Mouse (Mus musculus) layer of hippocampus, adult 18-20 months (tissue): Measurements from ENCODE around the gene Eef1g. TPM values are rescaled to one million over a fixed set of nuclear protein-coding genes. Genes with fewer than 3 reads are reported as not detected.
A peak's percentile ranks its signal among the peaks of the same experiment; 100 is the strongest.

Source experiments
- DNase-seq, 2 experiments: peaks; one replicate each; pipeline ENCODE4 v3.0.0; 2022; ENCODE audit warnings: low spot score in 2 of 2
- total RNA-seq, 2 experiments: library from RNA; stranded (reverse); gene quantifications; 2 replicates each; pipeline ENCODE4 v1.2.3; 2021

Gene Eef1g
- total RNA-seq, 2 experiments from 2014 or later, result 257 to 269 TPM

DNA sequence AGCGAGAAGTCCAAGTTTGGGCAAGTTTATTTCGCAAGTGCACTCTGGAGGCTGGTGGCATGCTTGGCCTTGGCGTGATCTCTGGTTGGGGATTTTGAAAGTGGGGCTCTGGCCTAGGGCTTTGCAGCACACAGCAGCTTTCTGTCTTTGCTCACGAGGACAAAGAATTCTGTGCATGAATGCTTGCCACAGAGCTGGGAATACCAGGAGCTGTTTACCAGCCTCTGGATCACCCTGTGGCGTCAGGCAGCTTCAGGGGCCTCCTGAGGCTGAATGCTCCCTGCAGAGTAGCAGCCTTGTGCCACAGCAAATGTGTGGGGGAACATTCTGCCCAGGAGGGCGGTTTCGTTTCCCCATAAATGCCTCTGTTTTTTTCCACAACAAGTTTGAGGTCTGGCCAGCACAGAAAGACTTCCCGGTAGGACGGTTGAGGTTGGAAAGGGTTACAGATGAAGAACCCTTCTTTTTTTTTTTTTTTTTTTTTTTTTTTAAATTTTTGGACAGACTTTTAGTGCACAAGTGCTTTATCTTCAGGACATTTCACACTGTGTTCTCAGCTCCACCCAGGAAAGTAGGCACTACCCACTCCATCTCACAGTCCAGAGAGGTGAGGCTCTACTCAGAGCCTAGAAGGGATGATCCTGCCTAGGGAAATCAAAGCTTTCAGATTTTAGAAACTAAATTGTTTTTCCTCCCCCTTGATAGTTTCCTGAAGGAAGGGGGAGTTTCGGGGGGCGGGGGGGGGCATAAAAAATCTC lies 56.4 kb downstream of the Eef1g start:
- DNase-seq, result peak; percentile 8 to 38

- DNase-seq, result no peak
Measured at GRCm38 (mm10) chr19:9025562-9026257, 58.9 kb downstream of the Eef1g start.

- DNase-seq, result peak in 1 of 2 experiments; percentile 20
Measured at GRCm38 (mm10) chr19:9026634-9027033, 59.8 kb downstream of the Eef1g start.

GRCm38 (mm10) chr19:9027795-9028194 lies 61.0 kb downstream of the Eef1g start:
- no peak for DNase-seq

Other genes starting within 250 kb of the Eef1g start
- 100 to 1,000 TPM; 145 to 153 TPM for gene Slc3a2, start 243.7 kb upstream of the Eef1g start, total RNA-seq
- 10 to 100 TPM; 53.0 to 55.2 TPM for gene Wdr74, start 231.2 kb upstream of the Eef1g start, total RNA-seq
- 1 to 10 TPM; 1.9 to 2.1 TPM for gene 1700092M07Rik, start 226.3 kb upstream of the Eef1g start, total RNA-seq
- 10 to 100 TPM; 59.5 to 63.6 TPM for gene Stx5a, start 225.6 kb upstream of the Eef1g start, total RNA-seq
- gene Nxf1, start 210.0 kb upstream of the Eef1g start, total RNA-seq, result 10 to 100 TPM; 94.5 to 95.3 TPM
- 10 to 100 TPM; 69.1 to 74.4 TPM for gene Tmem223, start 196.0 kb upstream of the Eef1g start, total RNA-seq
- gene Tmem179b, start 192.6 kb upstream of the Eef1g start, total RNA-seq, result 1 to 10 TPM; 8.6 to 9.6 TPM
- 10 to 100 TPM; 12.8 to 13.8 TPM for gene Taf6l, start 180.6 kb upstream of the Eef1g start, total RNA-seq
- 100 to 1,000 TPM; 106 to 111 TPM for gene Polr2g, start 168.5 kb upstream of the Eef1g start, total RNA-seq
- 1 to 10 TPM; 6.7 to 7.0 TPM for gene Zbtb3, start 164.5 kb upstream of the Eef1g start, total RNA-seq
- gene Ttc9c, start 147.7 kb upstream of the Eef1g start, total RNA-seq, result 10 to 100 TPM; 39.9 to 41.1 TPM
- 100 to 1,000 TPM; 120 to 125 TPM for gene Hnrnpul2, start 147.0 kb upstream of the Eef1g start, total RNA-seq
- gene AC129217.1, start 137.3 kb upstream of the Eef1g start, total RNA-seq, result not detected
- 10 to 100 TPM; 94.8 to 97.6 TPM for gene Bscl2, start 129.6 kb upstream of the Eef1g start, total RNA-seq
- 100 to 1,000 TPM; 153 TPM for gene Gng3, start 127.8 kb upstream of the Eef1g start, total RNA-seq
- gene Lrrn4cl, start 116.3 kb upstream of the Eef1g start, total RNA-seq, result under 1 TPM; 0.42 to 0.68 TPM
- 100 to 1,000 TPM; 103 to 109 TPM for gene Ubxn1, start 95.5 kb upstream of the Eef1g start, total RNA-seq
- gene Uqcc3, start 86.1 kb upstream of the Eef1g start, total RNA-seq, result 10 to 100 TPM; 30.2 to 30.4 TPM
- gene Lbhd1, start 83.3 kb upstream of the Eef1g start, total RNA-seq, result 1 to 10 TPM; 4.6 to 7.6 TPM
- not detected for gene Gm49403, start 83.1 kb upstream of the Eef1g start, total RNA-seq
- gene 1810009A15Rik, start 78.2 kb upstream of the Eef1g start, total RNA-seq, result 10 to 100 TPM; 24.2 to 30.3 TPM
- gene Gm49416, start 78.1 kb upstream of the Eef1g start, total RNA-seq, result 1 to 10 TPM; 2.4 to 5.1 TPM
- gene Ints5, start 74.0 kb upstream of the Eef1g start, total RNA-seq, result 10 to 100 TPM; 25.6 to 26.3 TPM
- 100 to 1,000 TPM; 104 to 112 TPM for gene Ganab, start 69.0 kb upstream of the Eef1g start, total RNA-seq
- gene B3gat3, start 46.7 kb upstream of the Eef1g start, total RNA-seq, result 100 to 1,000 TPM; 166 to 169 TPM
- 1 to 10 TPM; 4.7 to 6.6 TPM for gene Rom1, start 37.7 kb upstream of the Eef1g start, total RNA-seq
- gene Eml3, start 37.5 kb upstream of the Eef1g start, total RNA-seq, result 10 to 100 TPM in 1 of 2 experiments, 1 to 10 TPM in 1; 9.8 to 10.4 TPM
- gene Mta2, start 25.2 kb upstream of the Eef1g start, total RNA-seq, result 10 to 100 TPM; 51.6 to 53.4 TPM
- gene Tut1, start 13.2 kb upstream of the Eef1g start, total RNA-seq, result 10 to 100 TPM; 21.9 to 22.5 TPM
- 10 to 100 TPM; 18.1 to 19.9 TPM for gene Ahnak, start 22.2 kb downstream of the Eef1g start, total RNA-seq
- gene Scgb1a1, start 120.9 kb downstream of the Eef1g start, total RNA-seq, result not detected
- 100 to 1,000 TPM; 151 to 160 TPM for gene Asrgl1, start 168.6 kb downstream of the Eef1g start, total RNA-seq